Mouse (Mus musculus): ENCODE data around the gene Gm17617.

The Gm17617 gene

DNA sequence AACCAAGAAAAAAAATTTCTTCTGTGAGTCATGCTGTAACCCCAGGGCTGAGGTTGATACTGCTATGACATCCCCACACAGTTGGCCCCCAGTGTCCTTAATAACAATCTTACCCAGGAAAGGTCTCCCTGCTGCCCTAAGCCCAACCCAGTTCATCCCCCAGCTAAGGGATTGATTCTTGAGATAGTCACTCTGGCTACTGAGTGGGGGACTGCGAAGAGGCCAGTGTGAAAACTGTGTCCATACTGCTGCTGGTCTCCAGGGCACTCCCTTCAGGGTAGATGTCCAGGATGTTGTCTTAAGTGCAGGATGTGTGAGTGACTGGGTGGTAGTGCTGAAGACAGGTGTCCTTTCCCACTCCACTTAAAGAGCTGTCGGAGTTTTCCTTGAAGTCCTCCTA is at the start of gene Gm17617:
TSS of gene Gm17617 (minus strand) at position 101 of the 400 bp plus-strand sequence.
- TF ChIP-seq GATA4 (IDR thresholded peaks at IDR 0.05; ENCODE audit: insufficient replicate concordance, low read length): no peak

DNA sequence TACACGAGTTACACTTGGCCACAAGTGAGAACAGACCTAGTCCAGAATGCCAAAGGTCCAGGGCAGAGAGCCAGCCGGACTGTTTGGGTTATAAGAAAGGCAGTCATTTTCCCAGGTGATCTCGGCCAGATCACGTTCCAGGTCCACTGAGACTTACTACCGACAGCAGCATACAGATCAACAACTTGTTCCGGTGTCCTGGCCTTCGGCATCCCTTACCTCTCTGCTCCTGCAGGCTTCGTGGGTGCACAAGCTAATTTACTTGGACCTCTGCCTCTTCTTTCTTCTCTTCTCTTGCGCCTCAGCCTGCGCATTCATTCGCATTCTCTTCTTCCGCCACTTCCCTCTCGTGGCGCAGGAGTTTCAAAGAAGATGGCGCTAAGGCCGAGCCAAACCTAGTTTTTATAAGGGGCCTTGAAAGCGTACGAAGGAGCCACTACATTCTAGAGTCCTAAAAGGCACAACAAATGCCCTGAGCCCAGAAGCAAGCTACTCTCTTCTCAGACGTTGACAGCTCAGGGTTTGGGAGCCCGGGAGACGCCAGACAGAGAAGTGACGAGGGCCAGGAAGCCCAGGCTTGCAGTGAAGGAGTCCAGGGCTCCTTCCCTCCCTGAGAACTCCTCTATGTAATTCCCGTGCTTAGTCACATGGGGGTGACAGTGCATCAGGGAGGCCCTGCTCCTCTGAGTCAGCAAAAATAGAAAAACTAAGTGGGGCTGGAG is 49.0 kb upstream of the Gm17617 start:
- no peak for TF ChIP-seq GATA4 (IDR thresholded peaks at IDR 0.05; ENCODE audit: insufficient replicate concordance, low read length)

DNA sequence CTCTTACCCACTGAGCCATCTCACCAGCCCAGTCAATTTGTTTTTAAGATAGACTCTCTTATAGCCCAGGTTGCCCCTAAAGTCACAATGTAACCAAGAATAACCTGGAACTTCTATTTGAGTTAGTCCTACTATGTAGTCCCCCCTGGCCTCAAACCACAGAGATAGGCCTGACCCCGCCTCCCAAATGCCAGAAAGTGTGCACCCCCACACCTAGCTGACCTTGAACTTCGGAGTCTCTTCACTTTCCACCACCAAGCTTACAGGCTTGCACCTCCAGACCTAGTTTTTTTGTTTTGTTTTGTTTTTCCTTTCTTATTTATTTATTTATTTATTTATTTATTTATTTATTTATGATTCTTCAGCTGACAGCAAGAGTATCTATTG is 48.4 kb upstream of the Gm17617 start:
- no peak for TF ChIP-seq GATA4 (IDR thresholded peaks at IDR 0.05; ENCODE audit: insufficient replicate concordance, low read length)

DNA sequence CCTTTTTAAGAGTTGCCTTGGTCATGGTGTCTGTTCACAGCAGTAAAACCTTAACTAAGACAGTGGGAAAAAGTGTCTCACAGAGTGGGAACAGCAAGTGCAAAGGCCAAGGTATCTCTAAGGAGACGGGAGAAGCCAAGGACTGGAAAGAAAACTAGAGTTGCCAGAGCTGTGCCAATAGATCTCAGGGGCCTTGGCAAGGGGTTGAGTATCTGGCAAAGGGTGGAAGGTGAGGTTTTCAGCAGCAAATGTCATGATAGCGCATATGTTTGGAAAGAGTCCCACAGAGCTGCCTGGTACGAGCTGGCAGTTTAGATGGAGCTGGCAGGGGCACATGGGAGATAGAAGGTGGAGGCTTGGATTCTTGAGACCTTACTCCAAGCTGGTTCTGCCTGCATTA is 46.2 kb upstream of the Gm17617 start:
- TF ChIP-seq GATA4 (IDR thresholded peaks at IDR 0.05; ENCODE audit: insufficient replicate concordance, low read length): no peak

DNA sequence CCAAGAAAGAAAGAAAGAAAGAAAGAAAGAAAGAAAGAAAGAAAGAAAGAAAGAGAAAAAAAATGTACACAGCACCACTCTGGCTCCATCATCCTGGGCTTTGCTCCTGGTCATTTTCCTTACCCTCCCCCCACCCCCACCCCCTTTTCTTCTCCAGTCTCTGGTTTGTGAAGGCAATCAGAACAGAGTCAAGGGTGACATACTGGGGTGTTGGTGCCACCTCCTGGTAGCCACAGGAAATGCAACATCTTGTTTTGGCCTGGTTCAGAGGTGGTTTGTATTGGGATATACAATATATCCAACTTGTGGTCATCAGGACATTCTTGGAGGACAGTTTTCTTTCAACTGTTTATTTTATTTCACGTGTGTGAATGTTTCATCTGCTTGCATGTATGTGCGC is 45.2 kb upstream of the Gm17617 start:
- TF ChIP-seq GATA4 (IDR thresholded peaks at IDR 0.05; ENCODE audit: insufficient replicate concordance, low read length): no peak

DNA sequence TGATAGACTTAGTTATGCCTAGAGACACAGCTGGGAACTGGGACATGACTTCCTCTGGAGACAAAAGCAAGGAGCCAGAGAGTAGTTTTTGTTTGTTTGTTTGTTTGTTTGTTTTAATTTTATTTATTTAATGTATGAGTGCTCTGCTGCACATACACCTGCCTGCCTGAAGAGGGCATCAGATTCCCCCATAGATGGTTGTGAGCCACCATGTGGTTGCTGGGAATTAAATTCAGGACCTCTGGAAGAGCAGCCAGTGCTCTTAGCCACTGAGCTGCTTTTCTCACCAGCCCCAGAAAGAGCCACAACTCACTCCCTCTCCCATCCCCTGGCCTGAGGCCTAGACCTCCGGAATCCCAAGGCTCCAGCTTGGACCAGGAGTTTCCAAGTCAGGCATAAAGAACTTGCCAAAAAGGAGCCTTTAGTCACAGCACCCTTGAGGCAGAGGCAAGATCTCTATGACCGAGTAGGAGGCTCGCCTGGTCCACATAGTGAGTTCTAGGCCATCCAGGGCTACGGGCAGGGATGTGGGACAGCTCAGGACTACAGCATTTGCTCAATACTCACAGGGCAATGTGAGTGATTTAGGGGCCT is 44.7 kb upstream of the Gm17617 start:
- TF ChIP-seq GATA4 (IDR thresholded peaks at IDR 0.05; ENCODE audit: insufficient replicate concordance, low read length): no peak

DNA sequence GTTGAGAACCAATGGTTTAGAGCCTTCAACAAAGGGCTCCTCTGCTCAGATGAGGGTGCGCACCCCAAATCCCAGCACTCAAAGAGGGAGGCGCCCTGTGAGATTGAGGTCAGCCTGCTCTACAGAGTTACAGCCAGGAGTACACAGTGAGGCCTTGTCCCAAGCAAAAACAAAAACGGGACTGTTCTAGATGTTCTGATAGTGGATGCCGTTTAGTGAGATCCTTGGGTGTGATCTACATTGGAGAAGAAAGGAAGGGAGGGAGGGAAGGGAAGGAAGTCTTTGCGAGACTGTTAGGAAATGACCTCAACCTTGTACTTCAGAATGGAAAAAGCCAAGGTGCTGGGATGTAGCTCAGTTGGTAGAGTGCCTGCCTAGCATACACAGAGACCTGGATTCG is 42.9 kb upstream of the Gm17617 start:
- TF ChIP-seq GATA4 (IDR thresholded peaks at IDR 0.05; ENCODE audit: insufficient replicate concordance, low read length): no peak

DNA sequence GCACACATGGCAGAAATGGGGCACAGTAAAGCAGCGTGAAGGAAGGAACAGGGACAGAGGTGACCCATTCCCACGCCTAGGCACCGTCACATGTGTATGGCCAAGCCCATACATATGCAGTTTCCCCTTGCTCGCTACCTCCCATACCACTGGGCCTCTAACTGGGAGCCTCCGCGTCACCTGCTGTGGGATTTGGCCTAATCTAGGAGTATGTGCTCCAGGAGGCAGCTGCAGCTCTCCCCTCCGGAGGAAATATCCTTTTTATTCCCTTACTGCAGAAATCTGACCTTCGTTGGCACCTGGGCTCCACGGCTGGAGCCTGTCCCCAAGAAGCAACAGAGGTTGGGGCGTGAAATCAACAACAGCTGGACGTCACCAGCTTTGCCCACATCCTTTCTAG is 41.0 kb upstream of the Gm17617 start:
- no peak for TF ChIP-seq GATA4 (IDR thresholded peaks at IDR 0.05; ENCODE audit: insufficient replicate concordance, low read length)

DNA sequence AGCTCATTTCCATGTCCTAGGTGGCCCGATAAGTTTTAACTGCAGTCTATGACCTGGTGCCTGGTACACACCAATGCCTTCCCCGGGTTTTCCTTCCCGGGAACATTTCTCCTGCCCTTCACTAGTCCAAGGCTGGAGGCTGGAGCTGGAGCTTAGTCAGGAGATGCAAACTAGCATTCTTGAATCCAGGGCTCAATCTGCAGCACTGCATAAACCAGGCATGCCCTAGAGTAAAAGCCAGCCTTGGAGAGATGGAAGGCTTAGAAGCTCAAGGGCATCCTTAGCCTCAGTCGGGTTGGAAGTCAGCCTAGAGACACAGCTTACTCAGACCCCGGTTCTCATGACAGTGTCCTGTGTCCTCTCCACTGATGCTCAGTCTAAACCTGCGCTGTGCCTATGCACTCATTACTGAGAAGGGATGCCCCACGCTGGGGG is 39.0 kb upstream of the Gm17617 start:
- no peak for TF ChIP-seq GATA4 (IDR thresholded peaks at IDR 0.05; ENCODE audit: insufficient replicate concordance, low read length)

DNA sequence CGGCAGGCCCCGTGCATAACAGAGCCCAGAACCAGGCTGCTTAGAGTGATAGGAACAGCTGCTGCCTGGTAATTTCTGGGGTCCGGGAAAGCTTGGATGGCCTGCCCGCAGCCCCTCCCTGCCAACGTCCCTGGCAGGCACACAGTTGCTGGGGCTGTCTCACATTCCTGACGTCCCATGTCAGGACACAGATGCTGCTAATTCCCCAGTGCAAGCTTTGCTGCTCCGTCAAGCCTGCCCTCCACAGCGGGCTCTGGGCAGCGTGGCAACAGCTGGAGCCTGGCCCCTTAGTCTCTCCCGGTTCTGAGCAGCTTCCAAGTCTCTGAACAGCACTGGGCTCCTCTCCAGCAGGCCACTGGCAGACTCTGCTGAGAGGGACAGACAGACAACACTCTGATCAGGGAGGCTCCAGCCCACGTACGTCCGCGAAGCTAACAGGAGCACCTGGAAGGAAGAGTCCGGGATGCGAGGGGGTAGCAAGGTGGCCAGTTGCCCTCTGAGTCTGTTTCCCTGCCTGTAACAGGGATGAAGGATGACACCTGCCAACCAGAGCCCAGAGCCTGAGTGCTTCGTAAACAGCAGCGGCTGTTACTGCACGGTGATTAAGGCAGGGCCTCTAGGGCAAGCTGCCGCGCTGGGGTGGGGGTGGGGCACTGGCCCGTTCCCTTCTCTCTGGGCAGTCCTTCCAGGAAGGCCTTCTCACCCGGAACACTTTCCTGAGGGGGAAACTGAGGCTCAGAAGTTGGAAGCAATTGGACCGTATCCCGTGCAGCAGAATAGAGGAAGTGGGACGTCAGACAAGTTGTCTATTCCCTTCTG is 38.4 kb upstream of the Gm17617 start:
- TF ChIP-seq GATA4 (IDR thresholded peaks at IDR 0.05; ENCODE audit: insufficient replicate concordance, low read length): no peak

DNA sequence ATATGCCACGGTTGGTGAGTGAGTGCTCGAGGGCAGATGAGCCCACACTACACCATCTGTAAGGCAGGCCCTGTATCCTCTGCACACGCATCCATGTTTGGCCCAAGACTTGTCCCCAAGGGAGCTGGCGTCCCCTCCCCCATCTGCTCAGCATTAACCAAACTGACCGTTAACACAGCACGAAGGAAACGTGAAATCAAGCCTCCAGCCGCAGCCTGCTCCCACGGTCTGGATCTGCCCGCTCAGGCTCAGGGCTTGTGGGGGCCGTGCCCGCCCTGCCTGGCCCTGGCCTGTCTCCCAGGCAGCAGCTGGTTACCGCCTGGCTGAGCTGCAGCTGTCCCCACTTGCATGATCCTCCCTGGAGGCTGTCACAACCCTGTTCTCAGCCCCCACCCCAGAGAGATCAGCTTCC is 35.6 kb upstream of the Gm17617 start:
- TF ChIP-seq GATA4 (IDR thresholded peaks at IDR 0.05; ENCODE audit: insufficient replicate concordance, low read length): no peak

DNA sequence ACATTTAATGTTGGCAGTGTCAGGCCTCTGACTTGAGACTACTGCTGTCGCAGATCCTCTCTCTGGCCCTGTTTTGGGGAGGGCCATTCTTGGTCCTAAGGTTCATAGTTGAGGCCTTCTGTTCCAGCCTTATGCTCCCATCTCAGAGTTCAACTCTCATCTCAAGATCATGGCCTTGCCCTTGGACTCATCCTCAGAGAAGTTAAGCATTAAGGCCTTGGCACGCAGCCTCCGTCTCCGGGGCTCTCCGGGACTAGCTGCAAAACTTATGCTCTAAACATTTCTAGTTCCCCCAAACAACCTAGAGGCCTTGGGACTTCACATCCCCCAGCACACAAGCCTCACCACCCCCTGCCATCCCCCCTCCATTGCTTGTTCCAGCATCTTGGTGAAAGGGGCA is 34.9 kb upstream of the Gm17617 start:
- TF ChIP-seq GATA4 (IDR thresholded peaks at IDR 0.05; ENCODE audit: insufficient replicate concordance, low read length): no peak

DNA sequence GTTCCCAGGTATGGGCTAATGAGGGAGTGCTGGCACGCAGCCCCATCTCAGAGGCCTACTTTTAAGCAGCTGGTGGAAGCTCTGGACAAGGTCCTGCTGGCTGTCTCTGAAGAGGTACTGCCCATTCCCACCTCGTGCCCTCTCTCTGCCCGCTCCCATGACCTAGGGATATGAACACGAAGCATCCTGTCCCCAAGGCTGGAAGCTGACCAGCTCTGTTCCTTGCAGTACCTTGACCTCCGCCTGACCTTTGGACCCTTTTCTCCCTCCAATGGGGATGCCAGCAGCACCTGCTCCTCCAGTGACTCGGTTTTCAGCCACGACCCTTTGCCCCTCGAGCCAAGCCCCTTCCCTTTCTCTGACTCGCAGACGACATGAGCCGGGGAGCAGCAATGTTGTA is 34.5 kb upstream of the Gm17617 start:
- no peak for TF ChIP-seq GATA4 (IDR thresholded peaks at IDR 0.05; ENCODE audit: insufficient replicate concordance, low read length)

DNA sequence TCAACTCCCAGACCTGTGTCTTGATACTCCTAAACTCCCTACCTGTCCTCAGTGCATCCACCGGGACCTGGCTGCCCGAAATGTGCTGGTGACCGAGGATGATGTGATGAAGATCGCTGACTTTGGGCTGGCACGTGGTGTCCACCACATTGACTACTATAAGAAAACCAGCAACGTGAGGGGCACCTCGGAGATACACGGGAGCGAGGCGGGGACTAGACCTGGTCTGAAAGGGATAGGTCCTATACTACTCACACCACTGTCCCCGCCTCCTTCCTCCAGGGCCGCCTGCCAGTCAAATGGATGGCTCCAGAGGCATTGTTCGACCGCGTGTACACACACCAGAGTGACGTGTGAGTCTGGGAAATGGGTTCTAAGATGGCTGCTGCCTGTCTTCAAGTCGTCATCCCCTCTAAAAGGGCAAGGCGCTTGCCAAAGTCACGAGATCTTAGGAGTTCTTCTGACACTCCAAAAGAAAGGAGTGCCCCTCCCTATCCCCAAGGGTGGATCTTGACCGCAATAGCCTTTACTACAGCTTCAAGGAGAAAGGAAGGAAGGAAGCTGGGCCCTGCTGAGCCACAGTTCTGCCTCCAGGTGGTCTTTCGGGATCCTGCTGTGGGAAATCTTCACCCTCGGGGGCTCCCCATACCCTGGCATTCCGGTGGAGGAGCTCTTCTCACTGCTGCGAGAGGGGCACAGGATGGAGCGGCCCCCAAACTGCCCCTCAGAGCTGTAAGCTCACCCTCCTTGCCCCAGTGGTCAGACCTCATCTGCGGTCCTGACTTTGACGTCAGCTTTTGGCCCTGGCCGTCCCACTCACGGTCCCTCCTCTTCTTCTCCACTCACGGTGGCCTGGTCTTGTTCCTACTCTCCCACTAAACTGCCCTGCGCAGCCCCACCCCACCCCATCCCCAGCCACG is 33.7 kb upstream of the Gm17617 start:
- TF ChIP-seq GATA4 (IDR thresholded peaks at IDR 0.05; ENCODE audit: insufficient replicate concordance, low read length): no peak

DNA sequence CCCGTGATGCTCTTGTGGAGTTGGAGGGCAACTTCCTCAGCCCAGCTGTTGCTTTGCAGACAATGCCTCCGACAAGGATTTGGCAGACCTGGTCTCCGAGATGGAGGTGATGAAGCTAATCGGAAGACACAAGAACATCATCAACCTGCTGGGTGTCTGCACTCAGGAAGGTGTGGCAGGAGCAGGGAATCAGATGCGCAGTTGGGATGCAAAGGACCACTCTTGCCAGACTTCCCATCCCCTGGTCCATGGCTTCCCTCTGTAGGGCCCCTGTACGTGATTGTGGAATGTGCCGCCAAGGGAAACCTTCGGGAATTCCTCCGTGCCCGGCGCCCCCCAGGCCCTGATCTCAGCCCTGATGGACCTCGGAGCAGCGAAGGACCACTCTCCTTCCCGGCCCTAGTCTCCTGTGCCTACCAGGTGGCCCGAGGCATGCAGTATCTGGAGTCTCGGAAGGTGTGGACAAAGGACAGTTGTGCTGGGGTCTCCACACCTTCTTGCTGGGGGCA is 32.5 kb upstream of the Gm17617 start:
- TF ChIP-seq GATA4 (IDR thresholded peaks at IDR 0.05; ENCODE audit: insufficient replicate concordance, low read length): no peak
